Mouse (Mus musculus) retina, postnatal 7 days (tissue): ENCODE results near the gene Ndrg4.
A peak's percentile ranks its signal among the peaks of the same experiment; 100 is the strongest.
"Not testable (repeated sequence)": the region's sequence is repeated elsewhere in the genome, so short reads cannot be mapped to it uniquely, and the experiment has no call there.

ENCODE experiments used
- DNase-seq: peaks from one replicate; pipeline ENCODE4 v3.0.0-alpha.2; 2012; ENCODE audit warnings: low read depth, low spot score

The Ndrg4 gene

DNA sequence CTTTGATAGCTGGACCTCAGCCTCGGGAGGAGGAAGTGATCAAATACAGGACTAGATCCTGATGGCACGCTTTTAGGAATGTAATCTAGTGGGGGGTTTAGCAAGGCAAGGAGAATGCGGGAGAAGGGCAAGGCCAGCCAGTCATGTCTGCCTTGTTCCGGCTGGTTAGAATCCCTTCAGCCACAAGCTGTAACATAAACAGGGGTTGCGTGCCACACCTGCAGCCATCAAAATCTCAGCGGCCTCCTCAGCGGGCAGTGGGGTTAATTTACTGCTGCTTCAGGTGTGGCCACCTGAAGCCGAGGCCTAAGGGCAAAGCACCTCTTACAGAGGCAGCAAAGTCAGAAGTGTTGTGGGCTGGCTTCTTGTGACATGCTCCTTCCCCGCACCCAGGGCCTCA lies at the start of gene Ndrg4:
TSS of gene Ndrg4 (plus strand) at position 350 of the 400 bp plus-strand sequence.
- DNase-seq = no peak

DNA sequence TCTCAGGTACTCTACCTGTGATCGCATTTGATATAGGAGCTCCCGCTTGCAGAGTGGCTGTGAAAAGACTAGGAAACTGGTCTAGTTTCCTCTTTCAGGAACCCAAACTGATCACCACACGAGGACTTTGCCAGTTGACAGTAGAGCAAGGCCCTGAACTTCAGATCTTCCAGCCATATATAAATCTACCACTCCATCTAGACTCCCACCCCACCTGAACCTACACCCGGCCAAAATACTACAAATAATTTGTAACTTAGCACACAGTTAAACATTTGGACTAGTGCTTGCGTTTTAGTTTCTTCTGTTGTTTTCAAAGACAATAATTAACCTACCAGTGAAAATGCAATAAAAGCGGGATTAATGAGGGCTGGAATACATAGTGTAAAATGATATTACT lies 43.9 kb upstream of the Ndrg4 start:
- no peak for DNase-seq

DNA sequence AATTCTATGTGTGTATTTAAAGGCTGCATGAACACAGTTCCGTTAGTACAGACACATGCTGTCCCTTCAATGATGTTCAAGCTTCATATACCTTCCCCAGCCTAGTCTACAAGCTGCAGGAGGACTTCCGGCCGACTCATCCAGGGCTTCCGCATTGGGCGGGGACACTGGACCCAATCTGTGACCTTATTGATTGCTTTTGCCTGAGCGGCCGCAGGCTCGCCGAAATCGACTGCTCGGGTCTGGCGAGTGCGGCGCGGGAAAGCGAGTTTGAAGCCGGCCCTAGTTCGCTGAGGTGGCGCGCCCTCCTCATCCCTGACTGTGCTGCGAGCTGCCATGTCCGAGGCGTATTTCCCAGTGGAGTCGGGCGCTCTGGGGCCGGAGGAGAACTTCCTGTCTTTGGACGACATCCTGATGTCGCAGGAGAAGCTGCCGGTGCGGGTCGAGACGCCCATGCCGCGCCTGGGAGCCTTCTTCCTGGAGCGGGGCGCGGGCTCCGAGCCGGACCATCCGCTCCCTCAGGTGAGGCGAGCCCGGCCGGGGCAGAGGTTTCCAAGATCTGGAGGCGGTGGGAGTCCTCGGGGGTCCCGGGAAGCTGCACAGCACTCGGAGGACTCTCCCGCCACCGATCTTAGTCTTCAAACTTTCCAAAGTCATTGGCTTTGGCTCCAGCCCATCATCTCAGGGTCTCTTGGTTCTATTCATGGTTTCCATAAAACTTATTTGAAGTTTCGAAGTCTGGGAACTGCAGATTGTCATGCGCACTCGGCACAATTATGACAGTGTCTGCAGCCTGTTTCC lies 43.3 kb upstream of the Ndrg4 start, which contains the start of gene Gins3:
TSS of gene Gins3 (plus strand) at position 192 of the 801 bp plus-strand sequence.
- DNase-seq = peak; percentile 84

DNA sequence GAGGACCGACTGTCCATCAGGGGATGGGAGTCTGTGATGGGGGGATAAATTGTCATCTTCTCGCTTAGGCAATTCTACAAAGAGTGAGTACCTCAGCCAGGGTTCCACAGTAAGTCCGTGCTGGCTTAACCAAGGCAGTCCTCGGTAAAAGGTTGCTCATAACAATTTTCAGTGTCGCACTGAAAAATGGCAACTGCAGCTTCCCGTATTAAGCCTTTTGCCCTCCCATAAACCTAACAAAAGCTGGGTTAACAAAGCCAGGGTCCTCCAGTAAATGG lies 42.8 kb upstream of the Ndrg4 start:
- no peak for DNase-seq

DNA sequence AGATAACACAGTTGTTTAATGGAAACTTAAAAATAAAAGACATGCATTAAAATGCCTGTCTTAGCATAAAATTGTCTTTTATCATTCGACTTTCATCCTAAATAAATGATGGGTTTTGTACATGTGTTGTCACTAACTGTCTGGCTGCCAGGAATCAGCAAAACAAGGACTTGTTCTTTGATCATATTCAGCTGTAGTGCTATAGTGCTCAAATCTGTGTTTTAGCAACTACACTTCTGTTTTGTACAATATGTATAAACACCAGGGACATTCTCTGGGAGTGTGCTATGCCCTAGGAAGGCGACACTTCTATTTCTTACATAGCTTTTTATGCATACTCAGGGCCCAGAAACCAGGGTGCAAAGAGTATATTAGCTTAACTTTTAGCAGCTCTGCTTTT lies 31.8 kb upstream of the Ndrg4 start:
- DNase-seq = no peak

DNA sequence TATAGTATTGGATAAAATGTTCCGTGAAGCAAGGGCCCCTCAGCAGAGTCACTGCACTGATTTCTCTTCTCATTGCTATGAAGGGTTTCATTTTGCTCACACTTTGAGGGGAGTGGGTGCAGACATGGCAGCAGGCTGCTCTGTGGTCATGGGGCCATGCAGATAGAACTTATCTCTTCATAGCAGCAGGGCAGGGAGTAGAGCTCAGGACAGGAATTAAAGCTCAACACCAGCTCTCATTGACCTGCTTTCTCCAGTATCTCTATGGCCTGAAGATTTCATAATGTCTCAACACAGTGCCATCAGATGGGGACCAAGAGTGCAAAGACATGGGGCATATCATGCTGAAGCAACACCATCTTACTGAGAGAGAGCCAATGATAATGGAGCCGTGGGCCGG lies 28.5 kb upstream of the Ndrg4 start:
- no peak for DNase-seq

DNA sequence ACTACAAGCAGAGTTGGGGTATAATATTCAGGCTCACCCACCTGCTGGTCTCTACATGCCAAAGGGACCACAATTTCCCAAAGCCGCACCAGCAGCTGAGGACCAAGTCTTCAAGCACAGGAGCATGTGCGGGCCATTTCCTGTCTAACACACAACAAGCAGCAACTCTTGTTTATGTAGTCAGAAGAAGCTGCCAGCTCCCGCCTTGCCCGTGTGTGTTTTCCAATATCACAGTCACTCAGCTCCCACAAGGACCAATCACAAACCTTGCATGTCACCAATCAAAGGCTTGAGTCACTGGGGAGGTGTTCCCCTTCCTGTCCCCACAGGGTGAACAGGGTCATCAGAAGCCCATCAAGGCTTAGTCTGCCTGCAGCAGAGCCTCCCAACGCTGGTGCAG lies 23.4 kb upstream of the Ndrg4 start:
- no peak for DNase-seq

DNA sequence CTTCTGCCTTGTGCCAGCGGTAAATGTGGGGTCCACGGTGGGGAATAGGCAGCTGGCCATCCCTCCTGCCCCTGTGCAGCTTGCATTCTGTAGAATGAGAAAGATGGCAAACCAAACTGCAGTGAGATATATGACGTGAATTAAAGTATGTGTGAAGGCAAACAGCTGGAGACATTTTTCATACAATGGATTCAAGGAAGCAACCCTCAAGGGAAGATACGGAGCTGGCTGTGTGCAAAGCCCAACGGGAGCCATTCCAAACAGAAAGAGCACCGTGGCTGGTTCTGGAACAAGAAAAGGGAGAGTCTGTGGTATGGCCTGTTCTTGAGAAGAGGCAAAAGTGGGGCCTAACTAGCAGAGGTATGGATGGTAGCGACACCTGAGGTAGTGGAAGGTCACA lies 20.9 kb upstream of the Ndrg4 start:
- DNase-seq = no peak

DNA sequence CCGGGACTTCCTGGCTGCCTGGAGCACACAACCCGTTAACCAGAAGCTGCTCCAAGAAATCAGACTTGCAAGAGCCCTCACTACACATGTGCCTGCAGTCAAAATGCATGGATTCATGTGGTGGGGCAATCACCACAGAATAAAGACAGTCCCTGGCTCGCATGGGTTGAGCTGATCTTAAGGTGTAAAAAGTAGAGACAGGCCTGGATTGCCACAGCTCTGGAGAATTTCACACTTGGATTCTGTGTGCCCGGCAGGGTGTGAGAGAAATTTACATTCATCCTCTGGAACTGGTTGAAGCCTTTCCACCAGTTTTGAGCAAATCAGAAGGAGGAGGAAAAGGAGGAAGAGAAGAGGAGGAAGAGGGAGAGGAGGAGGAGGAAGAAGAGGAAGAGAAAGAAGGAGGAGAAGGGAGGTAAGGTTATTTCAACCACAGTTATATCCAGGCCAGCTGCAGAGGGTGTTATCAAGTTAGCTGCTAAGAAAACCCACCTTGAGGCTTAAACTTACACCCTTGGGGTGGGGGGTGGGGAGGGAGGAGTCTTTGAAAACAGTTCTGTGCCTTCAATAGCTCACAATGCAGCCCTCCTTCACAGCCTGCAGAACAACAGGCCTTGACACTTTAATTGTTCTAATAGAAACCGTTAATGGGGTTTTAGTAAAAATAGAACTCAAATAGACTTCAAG lies 20.3 kb upstream of the Ndrg4 start:
- no peak for DNase-seq

DNA sequence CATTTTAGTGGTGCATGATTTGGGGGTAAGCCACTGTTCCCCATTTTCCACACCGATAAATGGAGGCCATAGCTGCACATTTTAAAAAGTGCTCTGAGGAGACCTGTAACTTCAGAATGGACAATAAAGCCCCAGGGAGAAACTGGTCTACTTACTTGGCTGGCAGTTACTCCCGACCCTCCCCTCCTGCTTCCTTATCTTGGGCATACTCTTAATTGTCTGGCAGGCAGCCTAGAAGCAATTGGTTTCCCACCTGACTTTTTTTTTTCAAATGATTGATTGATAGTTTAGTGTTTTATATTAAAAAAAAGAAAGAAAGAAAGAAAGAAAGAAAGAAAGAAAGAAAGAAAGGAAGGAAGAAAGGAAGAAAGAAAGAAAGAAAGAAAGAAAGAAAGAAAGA lies 19.3 kb upstream of the Ndrg4 start:
- DNase-seq = no peak

DNA sequence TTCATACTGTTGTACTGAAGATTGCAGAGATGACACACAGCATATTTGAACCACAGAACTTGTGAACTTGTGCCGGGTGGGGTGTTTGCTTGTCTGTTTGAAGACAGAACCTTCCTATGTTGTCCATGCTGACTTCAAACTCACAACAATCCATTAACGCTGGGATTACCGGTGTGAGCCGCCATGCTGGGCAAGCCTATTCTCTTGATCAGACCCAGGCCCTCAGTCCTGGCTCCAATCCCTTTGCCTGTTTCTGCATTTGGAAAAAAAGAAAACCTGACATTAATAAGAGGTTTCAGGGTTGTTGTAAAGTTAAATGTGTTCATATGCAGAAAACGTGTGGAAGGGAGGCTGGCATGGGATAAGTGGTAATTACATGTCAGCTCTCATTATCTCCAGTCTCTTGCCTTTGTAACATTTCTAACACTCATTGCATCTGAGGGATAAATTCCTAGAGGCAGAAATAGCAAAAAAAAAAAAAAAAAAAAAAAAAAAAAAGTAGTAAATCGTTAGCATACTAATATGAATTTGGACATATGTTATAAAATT lies 16.4 kb upstream of the Ndrg4 start:
- no peak for DNase-seq

DNA sequence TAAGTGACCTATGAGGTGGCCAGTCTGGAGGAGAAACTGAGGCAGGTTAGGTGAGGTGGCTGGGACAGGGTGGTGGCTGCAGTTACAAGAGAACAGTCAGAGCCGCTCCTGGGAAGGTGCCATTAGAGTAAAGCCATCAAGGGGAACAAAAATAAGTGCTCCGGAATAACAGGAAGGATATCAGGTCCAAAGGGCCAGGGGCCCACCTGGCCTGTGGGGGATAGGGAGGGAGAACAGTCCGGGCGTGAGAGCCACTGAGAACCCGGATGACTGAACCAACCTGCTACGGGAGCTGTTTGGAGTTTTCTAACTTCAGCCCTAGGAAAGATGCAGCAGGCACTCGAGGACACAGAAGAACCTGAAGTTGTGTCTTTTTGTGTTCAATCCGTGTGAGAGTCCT lies 15.7 kb upstream of the Ndrg4 start:
- no peak for DNase-seq

DNA sequence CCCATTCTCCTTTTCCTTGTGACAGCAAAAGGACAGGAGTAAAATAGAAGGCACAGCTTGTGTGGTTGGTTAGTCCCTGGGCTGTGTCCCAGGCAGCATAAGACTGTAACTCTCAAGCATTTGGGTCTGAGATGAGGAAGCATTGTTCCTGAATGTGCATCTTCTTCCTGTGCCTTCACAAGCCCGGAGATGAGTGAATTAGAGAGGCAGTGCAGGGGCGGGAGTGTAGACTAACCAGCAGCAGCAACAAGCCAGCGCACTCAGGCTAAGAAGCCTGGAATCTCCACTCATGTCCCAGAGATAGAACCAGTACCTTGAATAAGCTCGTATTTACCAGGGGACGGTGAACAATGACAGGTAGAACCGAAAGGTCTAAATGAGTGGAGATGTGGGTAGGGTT lies 15.2 kb upstream of the Ndrg4 start:
- no peak for DNase-seq

DNA sequence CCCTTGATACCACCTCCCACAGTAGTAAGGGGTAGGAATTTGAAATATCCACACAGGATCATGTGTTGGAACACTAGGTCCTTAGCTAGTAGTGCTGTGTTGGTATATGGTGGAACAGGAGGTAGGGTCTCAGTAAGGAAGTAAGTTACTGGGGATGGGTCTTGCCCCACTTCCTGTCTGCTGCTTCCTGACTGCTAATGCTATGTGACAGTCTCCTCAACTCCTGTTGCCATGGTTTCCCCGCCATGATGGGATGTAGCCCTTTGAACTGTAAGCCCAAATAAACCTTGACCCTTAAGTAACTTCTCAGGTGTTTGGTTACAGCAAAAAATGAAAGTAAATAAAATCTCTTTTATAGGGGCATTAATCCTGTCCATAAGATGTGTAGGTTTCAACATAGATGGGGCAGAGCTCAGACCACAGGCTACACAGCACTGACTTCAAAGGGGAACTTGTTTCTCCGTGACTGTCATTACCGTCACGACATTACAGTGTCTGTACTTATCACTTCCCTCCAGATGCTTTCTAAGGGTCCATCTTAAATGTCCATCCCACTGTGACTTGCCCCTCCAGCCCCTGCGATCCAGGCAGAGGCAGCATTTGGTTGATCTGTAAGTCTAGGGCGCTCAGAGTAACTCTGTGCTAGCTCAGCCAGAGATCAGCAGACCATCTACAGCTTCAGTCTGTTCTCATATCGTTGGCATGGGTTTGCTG lies 13.7 kb upstream of the Ndrg4 start:
- DNase-seq = no peak

DNA sequence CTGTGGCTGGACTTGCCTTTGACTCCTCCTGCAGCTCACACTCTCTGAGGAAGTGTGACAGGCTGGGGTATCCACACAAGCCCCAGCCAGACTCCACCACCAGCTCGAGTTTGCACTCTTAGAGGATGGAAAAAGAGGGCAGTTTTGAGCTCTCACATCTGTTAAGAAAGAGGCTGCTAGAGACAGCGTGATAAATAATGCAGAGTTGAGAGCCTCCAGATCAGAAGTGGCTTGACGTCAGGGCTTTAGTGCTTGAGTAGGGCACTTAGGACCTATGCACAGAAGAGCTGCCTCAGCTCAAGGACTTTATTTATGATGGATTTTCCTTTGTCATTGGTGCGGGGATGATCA lies 13.2 kb upstream of the Ndrg4 start:
- DNase-seq = no peak

DNA sequence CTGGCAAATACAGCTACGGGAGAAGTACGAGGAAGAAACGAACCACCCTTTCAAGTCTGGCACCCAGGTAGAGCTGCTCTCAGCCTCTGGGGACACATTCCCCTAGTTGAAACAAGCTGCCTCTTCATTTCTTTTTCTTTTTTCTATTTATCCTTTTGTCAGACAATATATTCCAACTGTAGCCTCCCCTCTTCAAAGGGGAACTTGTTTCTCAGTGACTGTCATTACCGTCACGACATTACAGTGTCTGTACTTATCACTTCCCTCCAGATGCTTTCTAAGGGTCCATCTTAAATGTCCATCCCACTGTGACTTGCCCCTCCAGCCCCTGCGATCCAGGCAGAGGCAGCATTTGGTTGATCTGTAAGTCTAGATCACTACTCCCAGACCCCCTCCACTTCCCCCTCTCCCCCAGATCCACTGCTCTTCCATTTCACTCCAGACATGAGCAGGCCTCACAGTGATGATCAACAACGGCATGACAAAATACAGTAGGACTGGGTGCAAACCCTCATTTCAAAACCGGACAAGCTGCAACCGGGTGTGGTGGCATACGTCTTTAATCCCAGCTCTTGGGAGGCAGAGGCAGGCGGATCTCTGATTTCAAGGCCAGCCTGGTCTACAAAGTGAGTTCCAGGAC lies 10.8 kb upstream of the Ndrg4 start:
- DNase-seq = not testable (repeated sequence)

DNA sequence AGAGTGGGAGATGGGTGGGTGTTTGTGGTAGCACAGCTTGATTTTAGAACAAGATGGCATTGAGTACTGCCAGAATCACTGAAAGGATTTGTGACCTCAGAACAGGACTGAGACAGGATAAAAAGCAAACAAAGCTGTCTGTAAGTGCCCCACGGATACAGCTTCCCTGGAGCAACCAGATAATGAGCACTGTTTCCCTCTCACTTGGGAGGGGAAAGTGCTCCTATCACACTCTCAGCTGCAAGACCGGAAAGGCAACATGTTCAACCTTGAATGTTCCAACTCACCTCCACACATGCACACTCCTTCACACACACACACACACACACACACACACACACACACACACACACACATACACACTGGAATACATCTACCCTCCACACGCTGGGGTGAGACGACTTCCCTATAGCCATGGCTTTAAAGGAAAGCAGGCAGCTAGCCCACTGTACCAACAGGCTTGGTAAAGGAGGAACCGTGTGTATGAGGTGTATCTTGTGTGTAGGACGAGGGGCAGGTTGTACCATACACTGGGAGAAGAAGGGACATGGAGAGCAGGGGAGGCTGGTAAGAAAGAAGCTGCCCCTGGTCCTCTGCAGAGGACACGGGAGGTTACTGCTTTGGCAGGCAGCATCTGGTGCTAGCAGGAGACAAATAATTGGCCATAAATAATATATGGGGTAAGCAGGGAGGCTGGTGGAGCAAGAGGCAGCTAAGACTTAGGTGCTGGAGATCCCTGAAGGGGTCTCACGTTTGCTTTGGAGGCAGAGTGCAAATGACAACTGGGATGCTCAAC lies 8.4 kb upstream of the Ndrg4 start:
- DNase-seq = no peak

DNA sequence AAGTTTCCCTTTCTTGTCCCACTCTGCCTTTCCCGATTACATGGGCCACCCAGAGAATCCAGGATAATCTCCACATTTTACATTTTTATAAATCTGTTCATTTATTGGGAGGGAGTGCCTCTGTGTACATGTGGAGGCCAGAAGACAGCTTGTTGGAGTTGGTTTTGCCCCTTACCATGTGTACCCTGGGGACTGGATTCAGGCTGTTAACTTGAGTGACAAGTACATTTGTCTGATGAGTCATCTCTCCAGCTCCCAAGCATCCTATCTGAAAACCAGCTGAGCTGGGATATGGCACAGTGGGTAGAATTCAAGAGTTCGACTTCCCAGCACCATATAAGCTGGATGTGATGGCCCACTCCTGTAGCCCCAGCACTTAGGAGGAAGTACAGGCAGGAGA lies 6.8 kb upstream of the Ndrg4 start:
- no peak for DNase-seq

DNA sequence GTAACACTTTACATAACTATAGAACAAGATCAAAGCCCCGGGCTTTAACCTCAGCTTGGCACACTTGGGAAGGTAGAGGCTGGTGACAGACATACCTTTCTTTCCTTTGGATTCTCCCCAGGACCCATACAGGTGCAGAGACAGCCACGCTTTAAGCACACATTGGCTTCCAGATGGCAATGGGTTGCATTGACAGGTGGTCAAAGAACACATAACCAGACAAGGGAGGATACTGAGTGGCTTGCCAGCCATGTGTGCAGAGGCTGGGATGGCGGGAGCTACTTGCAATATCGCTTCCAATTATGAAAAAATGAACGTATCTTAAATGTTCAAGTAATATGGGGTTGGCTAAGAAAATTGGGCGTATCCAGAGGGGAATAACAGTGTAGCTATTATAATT lies 4.9 kb upstream of the Ndrg4 start:
- DNase-seq = no peak

DNA sequence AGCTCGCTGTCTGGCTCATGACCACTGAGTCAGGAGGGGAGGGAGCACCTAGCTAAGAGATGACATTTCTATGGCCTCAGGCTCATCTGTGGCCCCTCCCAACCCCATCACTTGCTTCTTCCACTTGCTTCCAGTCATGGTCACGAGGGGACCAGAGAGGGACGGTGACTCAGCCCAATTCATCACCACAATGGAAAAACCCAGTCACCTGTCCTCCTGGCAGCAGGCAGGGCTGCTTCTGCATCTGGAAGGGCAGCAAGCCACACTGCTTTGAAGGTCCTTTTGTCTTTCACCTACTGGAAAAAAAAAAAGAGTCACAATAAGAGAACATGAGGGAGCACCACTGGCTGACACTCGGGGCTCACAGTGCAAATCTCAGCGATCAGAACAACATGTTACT lies 4.0 kb upstream of the Ndrg4 start:
- DNase-seq = no peak

DNA sequence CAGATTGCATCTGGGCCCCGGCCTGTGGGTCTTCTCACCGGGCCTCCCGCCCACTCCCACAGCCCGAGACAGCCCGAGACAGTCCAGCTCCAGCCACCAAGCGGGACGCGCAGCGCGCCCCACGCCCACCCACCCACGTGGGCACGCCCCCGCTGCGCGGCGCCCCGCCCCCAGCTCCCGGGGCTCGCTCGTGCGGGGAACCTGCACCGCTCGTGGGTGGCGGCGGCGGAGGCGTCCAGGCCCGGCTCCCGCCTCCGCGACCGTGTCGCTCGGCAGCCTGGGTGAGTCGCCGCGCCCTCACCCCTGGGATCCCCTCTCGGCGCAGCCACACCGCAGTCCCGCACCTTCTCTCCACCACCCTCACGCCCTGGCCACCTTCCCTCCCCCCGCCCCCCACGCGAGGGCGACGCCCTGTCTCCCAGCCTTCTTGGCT lies 827 bp downstream of the Ndrg4 start:
- no peak for DNase-seq
